Mouse (Mus musculus): ENCODE results near the gene Exo5.

DNA sequence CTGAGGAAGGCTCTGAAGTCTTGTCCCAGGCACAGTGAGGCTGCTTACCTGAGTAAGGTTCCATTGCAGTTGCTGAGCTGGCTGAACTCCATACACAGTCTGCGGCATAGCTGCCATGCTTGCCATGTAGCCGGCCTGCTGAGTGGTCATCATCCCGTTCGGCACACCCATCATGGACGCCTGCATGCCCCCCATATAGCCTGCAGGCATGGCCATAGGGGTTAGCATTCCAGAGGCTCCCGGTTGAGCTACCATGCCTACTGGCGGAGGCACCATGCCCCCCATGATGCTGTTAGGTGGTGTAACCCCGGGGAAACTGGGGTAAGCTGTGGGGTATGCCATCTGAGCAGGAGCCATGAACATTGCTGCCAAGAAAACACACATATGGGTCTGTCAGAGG lies 47.0 kb upstream of the Exo5 start:
- no peak for TF ChIP-seq GATA1 (IDR thresholded peaks at IDR 0.05; ENCODE audit: borderline replicate concordance, low read length)
- no peak for TF ChIP-seq FLI1 (IDR thresholded peaks at IDR 0.05; ENCODE audit: low read length)
